Mouse (Mus musculus) intestine, embryonic 16.5 days (tissue): ENCODE measurements at regions not wholly inside any gene's neighbourhood (a gene's known extent, or its start where the extent isn't known, plus 50 kb on each side); places are given as distances from the start of the nearest gene placed in this dataset.

ENCODE experiments used
- ATAC-seq: fragments of 200-750 bp; cut with Nextera tagmentation; 2 replicates; pipeline ENCODE4 v1.8.0; 2017; ENCODE audit warnings: moderate TSS enrichment, moderate library complexity
- H3K27ac ChIP-seq: fragments of 300-500 bp; sonication (generic); 2 replicates; pipeline ENCODE4 v1.5.1; 2014; ENCODE audit warnings: mild to moderate bottlenecking, low read length
- H3K27me3 ChIP-seq: fragments of 300-500 bp; sonication (generic); replicated peaks from 2 replicates; pipeline ENCODE4 v1.6.1; 2014; ENCODE audit warnings: low read length, control low read depth, mixed read lengths; ENCODE audit not compliant: control insufficient read depth, insufficient read depth
- H3K36me3 ChIP-seq: fragments of 300-500 bp; sonication (generic); 2 replicates; pipeline ENCODE4 v1.6.1; 2014; ENCODE audit warnings: low read length, control low read depth; ENCODE audit not compliant: control insufficient read depth, insufficient read depth
- H3K4me1 ChIP-seq: fragments of 300-500 bp; sonication (generic); 2 replicates; pipeline ENCODE4 v1.6.1; 2014; ENCODE audit warnings: low read length, control low read depth, mixed read lengths; ENCODE audit not compliant: control insufficient read depth, insufficient read depth
- H3K4me2 ChIP-seq: fragments of 300-500 bp; sonication (generic); 2 replicates; pipeline ENCODE4 v1.6.1; 2014; ENCODE audit warnings: low read depth, low read length, control low read depth
- H3K4me3 ChIP-seq: fragments of 300-500 bp; sonication (generic); 2 replicates; pipeline ENCODE4 v1.5.1; 2014; ENCODE audit warnings: mild to moderate bottlenecking, low read length
- H3K9ac ChIP-seq: fragments of 300-500 bp; sonication (generic); 2 replicates; pipeline ENCODE4 v1.6.1; 2014; ENCODE audit warnings: low read depth, low read length
- H3K9me3 ChIP-seq: fragments of 300-500 bp; sonication (generic); 2 replicates; pipeline ENCODE4 v1.6.1; 2016; ENCODE audit warnings: low read length, control low read depth; ENCODE audit not compliant: control insufficient read depth
- WGBS: fragments of 180-500 bp; shearing (Covaris S2); extraction: QIAGEN DNeasy Blood & Tissue Kit; methylation state at CpG from one replicate; pipeline ENCODE4 v1.1.7; 2014; 5-methylcytosine and 5-hydroxymethylcytosine counted together

- ATAC-seq = no peak
- H3K9me3 ChIP-seq = no peaks in the 10 kb centered on the region
- no peaks in the 10 kb centered on the region for H3K36me3 ChIP-seq
- no peak overlapping the region for H3K27ac ChIP-seq
- H3K4me1 ChIP-seq = no peaks in the 10 kb centered on the region
- WGBS = 87% methylated on average over 3 of the region's 3 CpGs
- no peak overlapping the region for H3K4me3 ChIP-seq
- H3K9ac ChIP-seq = no peak overlapping the region
- no peak overlapping the region for H3K4me2 ChIP-seq
- no peaks in the 10 kb centered on the region for H3K27me3 ChIP-seq
These were observed 449.3 kb upstream of the Castor2 start for GRCm38 (mm10) chr5:133650246-133650645.

- H3K4me3 ChIP-seq = no peak overlapping the region
- no peaks in the 10 kb centered on the region for H3K4me1 ChIP-seq
- no peaks in the 10 kb centered on the region for H3K27me3 ChIP-seq
- no peaks in the 10 kb centered on the region for H3K36me3 ChIP-seq
- no peak overlapping the region for H3K4me2 ChIP-seq
- no peak overlapping the region for H3K9ac ChIP-seq
- 82% methylated on average over 3 of the region's 3 CpGs for WGBS
- H3K27ac ChIP-seq = no peak overlapping the region
- H3K9me3 ChIP-seq = no peaks in the 10 kb centered on the region
- no peak for ATAC-seq
These were observed 453.8 kb upstream of the Castor2 start for GRCm38 (mm10) chr5:133645696-133646195.

GRCm38 (mm10) chr5:133643326-133643725 lies 456.2 kb upstream of the Castor2 start:
- ATAC-seq = no peak

GRCm38 (mm10) chr5:133634481-133634880 lies 465.0 kb upstream of the Castor2 start:
- H3K9ac ChIP-seq = no peak overlapping the region
- no peak overlapping the region for H3K4me2 ChIP-seq
- no peak overlapping the region for H3K27ac ChIP-seq
- 54% methylated on average over 5 of the region's 5 CpGs for WGBS
- no peaks in the 10 kb centered on the region for H3K9me3 ChIP-seq
- ATAC-seq = no peak
- H3K36me3 ChIP-seq = no peaks in the 10 kb centered on the region
- H3K4me3 ChIP-seq = no peak overlapping the region
- H3K27me3 ChIP-seq = no peaks in the 10 kb centered on the region
- H3K4me1 ChIP-seq = no peaks in the 10 kb centered on the region

More at GRCm38 (mm10) chr5:133643326-133643725, 456.2 kb upstream of the Castor2 start:
- H3K4me2 ChIP-seq = no peak overlapping the region
- no peak overlapping the region for H3K27ac ChIP-seq
- WGBS = 58% methylated on average over 2 of the region's 2 CpGs
- H3K27me3 ChIP-seq = no peaks in the 10 kb centered on the region
- H3K9me3 ChIP-seq = no peaks in the 10 kb centered on the region
- no peak overlapping the region for H3K4me3 ChIP-seq
- H3K4me1 ChIP-seq = no peaks in the 10 kb centered on the region
- no peak overlapping the region for H3K9ac ChIP-seq
- no peaks in the 10 kb centered on the region for H3K36me3 ChIP-seq

- ATAC-seq = no peak
These were observed 467.7 kb upstream of the Castor2 start for GRCm38 (mm10) chr5:133631812-133632211.

GRCm38 (mm10) chr5:133619347-133619746 lies 480.2 kb upstream of the Castor2 start:
- Histone ChIP-seq H3K27me3 (no peaks in the 10 kb centered on the region), H3K27ac (no peak overlapping the region), H3K9me3 (no peaks in the 10 kb centered on the region), H3K4me2 (no peak overlapping the region), H3K9ac (no peak overlapping the region), H3K4me1 (no peaks in the 10 kb centered on the region), H3K36me3 (no peaks in the 10 kb centered on the region), H3K4me3 (no peak overlapping the region)
- no peak for ATAC-seq
- WGBS = 76% methylated on average over 8 of the region's 8 CpGs

More at GRCm38 (mm10) chr5:133631812-133632211, 467.7 kb upstream of the Castor2 start:
- no peaks in the 10 kb centered on the region for H3K36me3 ChIP-seq
- H3K4me3 ChIP-seq = no peak overlapping the region
- no peaks in the 10 kb centered on the region for H3K9me3 ChIP-seq
- H3K9ac ChIP-seq = no peak overlapping the region
- H3K27me3 ChIP-seq = no peaks in the 10 kb centered on the region
- H3K4me1 ChIP-seq = no peaks in the 10 kb centered on the region
- H3K27ac ChIP-seq = no peak overlapping the region
- H3K4me2 ChIP-seq = no peak overlapping the region

- H3K4me1 ChIP-seq = no peaks in the 10 kb centered on the region
- H3K27me3 ChIP-seq = no peaks in the 10 kb centered on the region
- H3K4me3 ChIP-seq = no peak overlapping the region
- ATAC-seq = no peak
- H3K27ac ChIP-seq = no peak overlapping the region
- WGBS = 71% methylated on average over 8 of the region's 8 CpGs
- no peaks in the 10 kb centered on the region for H3K36me3 ChIP-seq
- H3K9me3 ChIP-seq = no peaks in the 10 kb centered on the region
- no peak overlapping the region for H3K9ac ChIP-seq
- no peak overlapping the region for H3K4me2 ChIP-seq
These were observed 498.2 kb upstream of the Castor2 start for GRCm38 (mm10) chr5:133601241-133601739.

- no peak for ATAC-seq
- Histone ChIP-seq H3K36me3 (no peaks in the 10 kb centered on the region), H3K9me3 (no peaks in the 10 kb centered on the region), H3K4me1 (no peaks in the 10 kb centered on the region), H3K4me2 (no peak overlapping the region), H3K27ac (no peak overlapping the region), H3K27me3 (no peaks in the 10 kb centered on the region), H3K9ac (no peak overlapping the region), H3K4me3 (no peak overlapping the region)
- WGBS = 49% methylated on average over 5 of the region's 5 CpGs
These were observed 498.9 kb upstream of the Castor2 start for GRCm38 (mm10) chr5:133600630-133601029.

GRCm38 (mm10) chr5:133598105-133598504 lies 501.4 kb upstream of the Castor2 start:
- Histone ChIP-seq H3K4me1 (no peaks in the 10 kb centered on the region), H3K36me3 (no peaks in the 10 kb centered on the region), H3K27ac (no peak overlapping the region), H3K9ac (no peak overlapping the region), H3K4me3 (no peak overlapping the region), H3K9me3 (no peaks in the 10 kb centered on the region), H3K27me3 (no peaks in the 10 kb centered on the region), H3K4me2 (no peak overlapping the region)
- ATAC-seq = no peak
- 93% methylated on average over 3 of the region's 3 CpGs for WGBS

- H3K27me3 ChIP-seq = no peaks in the 10 kb centered on the region
- H3K4me1 ChIP-seq = no peaks in the 10 kb centered on the region
- H3K4me2 ChIP-seq = no peak overlapping the region
- H3K36me3 ChIP-seq = no peaks in the 10 kb centered on the region
- H3K27ac ChIP-seq = no peak overlapping the region
- H3K4me3 ChIP-seq = no peak overlapping the region
- H3K9ac ChIP-seq = no peak overlapping the region
- H3K9me3 ChIP-seq = no peaks in the 10 kb centered on the region
- no peak for ATAC-seq
These were observed 513.0 kb upstream of the Castor2 start for GRCm38 (mm10) chr5:133586492-133586891.
